Mouse (Mus musculus) CD4-positive naive resting alpha-beta T cell, adult 76 days (primary cell): ENCODE data around the gene Tex45. TPM values are rescaled to one million over a fixed set of nuclear protein-coding genes. Genes with fewer than 3 reads are reported as not detected.

ENCODE experiments used
- total RNA-seq: library from RNA; stranded (reverse); gene quantifications from one replicate; pipeline ENCODE4 v1.2.4, GENCODE M21; 2023

Tex45 gene
- total RNA-seq: 13.0 TPM

DNA sequence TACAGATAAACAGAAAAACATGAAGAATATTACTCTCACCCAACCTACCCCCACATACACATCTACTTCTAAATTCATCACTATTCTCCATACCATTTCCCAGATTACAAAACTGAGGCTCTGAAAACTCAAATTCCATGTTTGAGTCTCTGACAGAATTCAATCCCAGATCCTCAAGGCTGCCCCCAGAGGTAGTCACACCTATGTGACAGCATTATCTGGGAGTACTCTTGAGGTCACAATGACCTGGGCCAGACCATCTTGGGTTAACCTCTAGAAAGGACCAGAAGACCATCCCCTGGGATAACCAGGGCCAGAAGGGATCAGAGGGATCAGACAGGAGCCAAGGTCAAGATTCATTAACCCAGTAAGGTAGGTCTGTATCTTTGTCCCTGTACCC is at the start of gene Tex45:
Tex45 (plus strand) TSS at position 301 of the 400 bp plus-strand sequence.

DNA sequence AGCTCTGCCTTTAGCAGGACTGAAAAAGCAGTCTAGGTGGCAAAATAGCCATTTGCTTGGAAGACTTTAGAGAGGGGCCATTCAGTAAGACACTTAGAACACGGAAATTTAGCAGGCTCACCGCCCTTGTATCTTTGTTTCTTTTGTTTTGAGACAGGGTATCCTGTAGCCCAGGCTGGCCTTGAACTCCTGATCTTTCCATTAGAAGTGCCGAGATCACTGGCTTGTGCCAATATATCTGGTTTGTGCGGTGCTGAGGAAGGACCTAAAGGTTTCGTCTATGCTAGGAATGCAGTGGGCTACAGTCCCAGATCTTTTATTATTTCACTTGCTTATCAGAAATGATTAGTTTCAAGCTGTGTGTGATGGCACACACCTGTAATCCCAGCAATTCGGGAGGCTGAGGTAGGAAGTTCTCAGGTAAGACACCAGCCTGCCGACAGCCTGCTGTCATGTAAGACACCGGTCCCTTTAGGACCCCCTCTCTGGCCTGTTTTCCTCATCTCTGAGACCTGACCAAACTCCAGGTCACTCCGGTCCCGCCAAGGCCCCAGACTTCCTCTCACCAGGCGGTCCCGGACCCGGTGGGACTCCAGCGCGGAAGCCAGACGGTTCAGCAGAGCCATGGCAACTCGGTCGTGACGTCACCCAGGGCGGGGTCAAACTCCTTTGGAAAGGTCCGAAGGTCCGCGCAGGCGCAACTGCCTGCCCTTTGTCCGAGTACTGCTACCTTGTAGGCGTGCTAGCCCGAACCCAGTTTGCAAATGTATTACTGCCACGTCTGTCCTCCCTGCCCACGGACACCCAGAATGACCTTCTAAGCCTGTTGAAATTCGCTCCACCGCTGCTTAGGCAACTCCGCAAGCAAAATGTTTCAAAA is 3.4 kb upstream of the Tex45 start, which contains the start of gene Pex11g:
Pex11g (minus strand) TSS at position 675 of the 880 bp plus-strand sequence.

DNA sequence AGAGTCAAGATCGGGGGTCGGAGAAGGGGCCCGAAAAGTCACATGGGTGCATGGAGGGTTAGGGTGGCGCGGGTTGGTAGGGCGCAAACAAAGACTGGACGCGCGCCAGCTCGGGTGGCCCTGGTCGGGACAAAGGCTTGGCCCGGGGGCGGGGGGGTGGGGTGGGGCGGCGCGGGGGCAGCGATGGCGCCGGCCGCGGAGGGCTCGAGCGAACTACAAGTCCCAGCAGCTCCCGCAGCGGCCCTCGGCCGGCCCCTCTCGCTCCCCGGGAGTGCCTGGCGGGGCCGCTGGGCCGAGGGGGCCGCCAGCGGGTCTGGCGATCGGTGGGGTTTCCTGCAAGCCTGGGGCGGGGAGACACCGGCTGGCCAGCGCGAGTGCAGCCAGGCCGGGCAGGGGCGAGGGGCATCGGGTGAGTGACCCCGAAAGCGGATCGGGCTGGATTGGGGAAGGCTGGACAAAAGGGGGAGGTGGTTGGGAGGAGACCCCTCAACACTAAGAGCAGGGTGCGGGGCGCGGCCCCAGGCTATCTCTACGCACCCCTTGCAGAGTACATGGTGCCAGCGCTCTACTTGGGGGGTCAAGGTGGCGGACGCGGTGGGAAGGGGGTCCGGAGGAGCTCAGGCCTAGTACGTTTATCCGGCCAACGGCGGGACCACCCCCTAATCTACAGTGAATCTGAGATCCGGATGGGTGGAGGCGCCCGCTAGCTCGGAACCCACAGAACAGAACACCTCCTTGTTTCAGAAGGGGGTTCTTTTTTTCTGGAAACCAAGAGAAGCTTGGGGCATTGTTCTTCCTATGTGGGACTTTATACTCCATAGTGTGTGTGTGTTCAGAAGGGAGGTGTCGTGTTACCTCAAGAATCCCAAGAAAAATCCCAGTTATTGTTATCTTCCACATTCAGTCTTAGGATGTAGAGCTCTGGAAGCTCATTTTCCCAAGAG is 22.5 kb downstream of the Tex45 start, which contains the start of gene Zfp358:
Zfp358 (plus strand) TSS at position 238 of the 944 bp plus-strand sequence.

DNA sequence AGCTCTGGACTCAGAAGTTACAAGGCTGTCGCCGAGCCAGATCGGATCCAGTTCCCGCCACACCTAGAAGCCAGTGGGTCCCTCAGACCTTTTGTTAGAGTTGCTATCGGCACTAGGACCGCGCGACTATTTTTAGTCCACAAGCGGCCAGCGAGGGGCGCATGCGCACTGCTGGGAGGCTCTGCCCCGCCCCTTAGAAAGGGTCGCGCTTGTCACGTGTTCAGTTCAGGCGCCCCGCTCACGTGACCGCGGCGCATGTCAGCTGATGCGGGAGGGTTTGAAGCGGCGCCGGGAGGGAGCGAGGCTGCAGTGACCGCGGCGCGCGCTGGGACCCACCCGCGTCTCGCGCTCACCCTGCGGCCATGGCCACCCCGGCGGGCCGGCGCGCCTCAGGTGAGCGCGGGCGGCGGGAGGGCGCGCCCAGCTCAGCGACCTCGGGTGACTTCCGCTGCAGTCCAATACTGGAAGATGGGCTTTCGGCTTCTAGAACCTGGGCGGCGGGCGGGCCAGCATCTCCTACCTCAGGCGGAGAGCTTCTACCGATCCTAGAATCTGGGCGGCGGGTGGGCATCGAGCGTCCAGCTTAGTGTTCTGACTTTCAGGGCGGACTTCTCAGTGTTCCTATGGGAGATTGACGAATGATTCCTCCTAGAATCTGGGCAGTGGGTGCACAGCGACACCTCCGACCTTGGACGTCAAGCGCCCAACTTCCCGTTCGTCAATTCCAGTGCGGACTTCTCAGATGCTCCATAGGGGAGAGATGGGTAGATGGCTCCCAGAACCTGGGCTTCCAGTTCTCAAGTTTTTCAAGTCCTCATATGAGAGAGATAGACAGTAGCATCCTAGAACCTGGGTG is 29.8 kb downstream of the Tex45 start, which contains the start of gene Mcoln1:
Mcoln1 (plus strand) TSS at position 223 of the 856 bp plus-strand sequence.

DNA sequence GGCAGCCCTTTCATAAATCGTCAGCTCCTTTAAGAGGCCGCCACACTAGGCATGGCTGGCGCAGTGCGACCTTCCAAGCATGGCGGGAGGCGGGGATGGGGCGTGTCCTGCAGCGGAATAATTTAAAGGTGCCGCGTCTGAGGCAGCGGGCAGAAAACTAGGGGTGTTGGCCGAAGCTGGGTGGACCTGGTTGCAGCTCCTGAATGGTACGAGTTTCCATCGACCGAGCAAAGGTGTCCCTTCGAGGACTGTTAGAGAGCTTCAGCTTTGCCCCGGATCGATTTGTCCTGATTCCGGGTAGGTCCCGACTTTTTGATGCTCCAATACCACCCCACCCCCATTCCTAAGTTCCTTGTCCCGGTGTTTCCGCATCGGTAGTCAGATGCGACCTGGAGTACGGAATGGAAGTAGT is 44.6 kb downstream of the Tex45 start, which contains the start of gene Pnpla6:
Pnpla6 (plus strand) TSS at position 125 of the 412 bp plus-strand sequence.

Other genes with a start within 250 kb of the Tex45 start
- 52.8 TPM for gene Insr, start 191.2 kb upstream of the Tex45 start, total RNA-seq
- gene A430078G23Rik, start 117.4 kb upstream of the Tex45 start, total RNA-seq: 252 TPM
- gene Arhgef18, start 77.9 kb upstream of the Tex45 start, total RNA-seq: 257 TPM
- gene Pex11g, start 3.2 kb upstream of the Tex45 start, total RNA-seq: 0.79 TPM
- gene Zfp358, start 22.3 kb downstream of the Tex45 start, total RNA-seq: 4.0 TPM
- gene Mcoln1, start 29.6 kb downstream of the Tex45 start, total RNA-seq: 68.8 TPM
- 46.8 TPM for gene Pnpla6, start 44.5 kb downstream of the Tex45 start, total RNA-seq
- not detected for gene C330021F23Rik, start 97.1 kb downstream of the Tex45 start, total RNA-seq
- gene Camsap3, start 116.4 kb downstream of the Tex45 start, total RNA-seq: not detected
- 91.9 TPM for gene Xab2, start 150.5 kb downstream of the Tex45 start, total RNA-seq
- 32.2 TPM for gene Pet100, start 150.7 kb downstream of the Tex45 start, total RNA-seq
- gene Pcp2, start 154.7 kb downstream of the Tex45 start, total RNA-seq: not detected
- 186 TPM for gene Stxbp2, start 160.1 kb downstream of the Tex45 start, total RNA-seq
- not detected for gene Retn, start 184.9 kb downstream of the Tex45 start, total RNA-seq
- 0.38 TPM for gene Mcemp1, start 194.9 kb downstream of the Tex45 start, total RNA-seq
- gene Fcor, start 201.5 kb downstream of the Tex45 start, total RNA-seq: not detected
- 14.5 TPM for gene Trappc5, start 205.4 kb downstream of the Tex45 start, total RNA-seq
- 42.6 TPM for gene Fcer2a, start 223.3 kb downstream of the Tex45 start, total RNA-seq
- gene Clec4g, start 249.8 kb downstream of the Tex45 start, total RNA-seq: not detected